Mouse (Mus musculus) lung, embryonic 15.5 days (tissue): Measurements from ENCODE around the gene Plagl2. TPM values are rescaled to one million over a fixed set of nuclear protein-coding genes. Genes with fewer than 3 reads are reported as not detected.

Experiments
- ATAC-seq: fragments of 200-750 bp; cut with Nextera tagmentation; 2 replicates; pipeline ENCODE4 v1.8.0; 2017; ENCODE audit warnings: moderate number of reproducible peaks, borderline replicate concordance; ENCODE audit not compliant: low FRiP score, low TSS enrichment; ENCODE audit errors: extremely low read depth
- H3K27ac ChIP-seq: fragments of 300-500 bp; sonication (generic); 2 replicates; pipeline ENCODE4 v1.5.1; 2015; ENCODE audit warnings: moderate library complexity, mild to moderate bottlenecking, inconsistent platforms
- H3K27me3 ChIP-seq: fragments of 300-500 bp; sonication (generic); 2 replicates; pipeline ENCODE4 v1.6.1; 2015; ENCODE audit warnings: inconsistent platforms
- H3K36me3 ChIP-seq: fragments of 300-500 bp; sonication (generic); 2 replicates; pipeline ENCODE4 v1.6.1; 2015; ENCODE audit warnings: inconsistent platforms
- H3K4me1 ChIP-seq: fragments of 300-500 bp; sonication (generic); 2 replicates; pipeline ENCODE4 v1.6.1; 2015; ENCODE audit warnings: inconsistent platforms
- H3K4me2 ChIP-seq: fragments of 300-500 bp; sonication (generic); 2 replicates; pipeline ENCODE4 v1.6.1; 2015; ENCODE audit warnings: inconsistent platforms, mild to moderate bottlenecking, moderate library complexity
- H3K4me3 ChIP-seq: fragments of 300-500 bp; sonication (generic); 2 replicates; pipeline ENCODE4 v1.5.1; 2015; ENCODE audit warnings: mild to moderate bottlenecking, inconsistent platforms
- H3K9ac ChIP-seq: fragments of 300-500 bp; sonication (generic); 2 replicates; pipeline ENCODE4 v1.6.1; 2015; ENCODE audit warnings: inconsistent platforms
- H3K9me3 ChIP-seq: fragments of 300-500 bp; sonication (generic); 2 replicates; pipeline ENCODE4 v1.6.1; 2016; ENCODE audit warnings: inconsistent platforms
- WGBS: fragments of 180-500 bp; shearing (Covaris S2); methylation state at CpG from one replicate; pipeline ENCODE4 v1.1.7; 2015; 5-methylcytosine and 5-hydroxymethylcytosine counted together
- polyA plus RNA-seq: library from polyadenylated mRNA; unstranded; fragments of >200 nt; fragmentation: Nextera tagmentation; extraction: Ambion mirVana; gene quantifications from 2 replicates; pipeline ENCODE4 v1.2.1, GENCODE M21; 2015

Plagl2 gene
- polyA plus RNA-seq, 1 experiment from 2014 or later: 12.9 TPM

DNA sequence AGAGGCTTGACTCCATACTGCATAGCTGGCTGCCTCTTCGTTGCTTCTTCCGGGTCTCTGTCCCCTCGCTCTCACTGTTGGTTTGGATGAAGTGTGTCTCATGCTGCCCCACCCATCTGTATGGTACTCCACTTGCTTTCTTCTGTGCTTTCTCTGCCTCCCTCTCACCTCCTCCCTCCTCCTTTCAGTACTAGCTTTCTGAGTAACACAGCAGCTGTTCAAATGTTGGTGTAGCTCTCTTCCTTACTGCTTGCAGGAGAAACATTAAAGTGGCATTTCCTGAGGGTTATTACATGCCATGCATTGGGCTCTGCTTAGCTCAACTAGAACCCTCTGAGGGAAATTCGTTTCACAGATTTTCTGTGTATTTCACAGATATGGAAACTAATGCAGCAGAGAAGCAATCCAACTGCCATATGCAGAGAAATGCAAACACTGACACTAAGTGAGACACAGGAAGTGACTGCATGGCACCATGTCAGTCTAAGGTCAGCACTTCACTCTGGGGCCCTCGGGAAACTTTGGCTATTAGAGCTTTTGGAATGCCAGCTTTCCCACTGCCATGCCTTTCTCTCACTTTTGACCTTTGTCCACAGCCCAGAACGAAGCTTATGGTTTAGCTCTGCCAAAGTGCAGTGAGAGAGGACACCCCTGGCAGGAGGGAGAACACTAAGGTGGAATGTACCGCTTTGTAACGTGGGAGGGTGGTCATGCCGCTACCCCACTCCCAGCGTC, 61.9 kb downstream of the Plagl2 start:
- Histone ChIP-seq H3K27ac (no peak overlapping the region), H3K27me3 (no peaks in the 10 kb centered on the region), H3K4me2 (no peak overlapping the region), H3K4me1 (no peaks in the 10 kb centered on the region), H3K9me3 (no peaks in the 10 kb centered on the region), H3K9ac (no peak overlapping the region), H3K36me3 (peaks cover 42% of the 10 kb centered on the region), H3K4me3 (no peak overlapping the region)
- 75% methylated on average over 10 of the region's 10 CpGs for WGBS
- no peak for ATAC-seq

Other genes with a start within 250 kb of the Plagl2 start
- 106 and 117 TPM in 2 replicates for gene Pdrg1, start 226.0 kb downstream of the Plagl2 start, polyA plus RNA-seq
- gene Xkr7, start 209.6 kb downstream of the Plagl2 start, polyA plus RNA-seq: not detected in 2 replicates
- 5.3 TPM in 2 replicates for gene Ccm2l, start 175.5 kb downstream of the Plagl2 start, polyA plus RNA-seq
- 4.4 and 4.7 TPM in 2 replicates for gene Hck, start 133.0 kb downstream of the Plagl2 start, polyA plus RNA-seq
- gene Tm9sf4, start 80.1 kb downstream of the Plagl2 start, polyA plus RNA-seq: 77.0 and 79.1 TPM in 2 replicates
- gene Tspyl3, start 16.0 kb downstream of the Plagl2 start, polyA plus RNA-seq: 8.2 and 8.9 TPM in 2 replicates
- gene Pofut1, start 107 bp upstream of the Plagl2 start, polyA plus RNA-seq: 5.8 and 6.1 TPM in 2 replicates
- gene Kif3b, start 50.0 kb upstream of the Plagl2 start, polyA plus RNA-seq: 6.2 and 7.3 TPM in 2 replicates
- gene Asxl1, start 104.4 kb upstream of the Plagl2 start, polyA plus RNA-seq: 15.9 and 16.3 TPM in 2 replicates